8 mouse cellular contexts compared by ENCODE assay signal in genomic region chr10:18430973-18431372, GRCm38 (mm10).
A peak's percentile ranks its signal among the peaks of the same experiment; 100 is the strongest.
DNase-seq lines count a peak whose midpoint lies in the region; ATAC-seq and TF ChIP-seq lines count a peak whose summit lies in the region.

No protein-coding gene starts in this region.

- H3K27me3 ChIP-seq in spleen, adult 2 months (ENCODE audit: control insufficient read depth, insufficient read depth, low read length) = no peaks in the 10 kb centered on the region
- no peaks in the 10 kb centered on the region for H3K27me3 ChIP-seq in forebrain, embryonic 11.5 days (ENCODE audit: control insufficient read depth, insufficient read depth, low read length)
- H3K27me3 ChIP-seq in heart, embryonic 16.5 days (ENCODE audit: control insufficient read depth, insufficient read depth, low read length) = no peaks in the 10 kb centered on the region
- H3K27me3 ChIP-seq in liver, embryonic 14.5 days (ENCODE audit: control insufficient read depth, insufficient read depth, low read length) = no peaks in the 10 kb centered on the region
- H3K27me3 ChIP-seq in thymus, adult 2 months (ENCODE audit: control insufficient read depth, insufficient read depth, low read length) = no peaks in the 10 kb centered on the region

- peak; percentile 60 for ATAC-seq in forebrain, embryonic 11.5 days (replicated peaks; ENCODE audit: low FRiP score)
- ATAC-seq in heart, embryonic 16.5 days (replicated peaks; ENCODE audit: extremely low read depth, insufficient read depth, low FRiP score) = peak; percentile 94
- peak; percentile 35; the same call in 1 of the 2 replicates for ATAC-seq in liver, embryonic 14.5 days (ENCODE audit: insufficient read depth)

- DNase-seq in spleen, adult 2 months (ENCODE audit: low read depth in 1 of 2, low spot score in 2 of 2) = no peak
- DNase-seq in spleen, adult 18-20 months = no peak
- peak; percentile 67 for DNase-seq in forebrain, embryonic 11.5 days (ENCODE audit: low spot score)
- peak; percentile 85 for DNase-seq in kidney, postnatal 14 days
- no peak for DNase-seq in liver, embryonic 14.5 days (ENCODE audit: low read depth in 3 of 3, low spot score in 3 of 3)
- peak; percentile 60 for DNase-seq in neural tube, embryonic 10.5 days (ENCODE audit: extremely low spot score, low spot score)
- peak; percentile 49 for DNase-seq in thymus, adult 2 months

- H3K27ac ChIP-seq in spleen, adult 2 months (ENCODE audit: insufficient read depth, low read length) = no peak overlapping the region
- H3K27ac ChIP-seq in forebrain, embryonic 11.5 days (ENCODE audit: low read depth, low read length) = no peak overlapping the region
- peak overlapping the region; percentile 90 for H3K27ac ChIP-seq in heart, embryonic 16.5 days (ENCODE audit: low read length)
- H3K27ac ChIP-seq in liver, embryonic 14.5 days = no peak overlapping the region
- no peak overlapping the region for H3K27ac ChIP-seq in thymus, adult 2 months (ENCODE audit: control insufficient read depth, insufficient read depth, low read length)

- H3K9me3 ChIP-seq in forebrain, embryonic 11.5 days (ENCODE audit: control insufficient read depth, low read length) = no peaks in the 10 kb centered on the region
- H3K9me3 ChIP-seq in heart, embryonic 16.5 days (replicated peaks; ENCODE audit: control insufficient read depth, low read length) = peaks cover 6% of the 10 kb centered on the region
- H3K9me3 ChIP-seq in liver, embryonic 14.5 days (ENCODE audit: control insufficient read depth, low read length) = no peaks in the 10 kb centered on the region

- TF ChIP-seq EP300 in liver, embryonic 14.5 days (IDR thresholded peaks at IDR 0.05; ENCODE audit: low read depth) = no peak

- TF ChIP-seq CTCF in spleen, adult 2 months (IDR thresholded peaks at IDR 0.05; ENCODE audit: extremely low read depth, insufficient read depth, insufficient read length, insufficient replicate concordance) = no peak
- no peak for TF ChIP-seq CTCF in liver, embryonic 14.5 days (IDR thresholded peaks at IDR 0.05; ENCODE audit: low read depth)
- TF ChIP-seq CTCF in thymus, adult 2 months (IDR thresholded peaks at IDR 0.05; ENCODE audit: borderline replicate concordance, control insufficient read depth, extremely low read depth, insufficient read depth, low read length, poor library complexity) = no peak

- H3K4me2 ChIP-seq in forebrain, embryonic 11.5 days (ENCODE audit: low read depth, low read length, severe bottlenecking) = peak overlapping the region; percentile 48
- H3K4me2 ChIP-seq in heart, embryonic 16.5 days (ENCODE audit: low read depth, low read length) = peak overlapping the region; percentile 71
- peak overlapping the region; percentile 49 for H3K4me2 ChIP-seq in liver, embryonic 14.5 days (ENCODE audit: low read depth)

- no peaks in the 10 kb centered on the region for H3K36me3 ChIP-seq in spleen, adult 2 months (ENCODE audit: control insufficient read depth, insufficient read depth, low read length)
- no peaks in the 10 kb centered on the region; the same call in 1 of the 2 replicates for H3K36me3 ChIP-seq in forebrain, embryonic 11.5 days (ENCODE audit: control insufficient read depth, insufficient read depth, low read length)
- peaks cover 7% of the 10 kb centered on the region for H3K36me3 ChIP-seq in heart, embryonic 16.5 days (ENCODE audit: control insufficient read depth, insufficient read depth)
- no peaks in the 10 kb centered on the region for H3K36me3 ChIP-seq in liver, embryonic 14.5 days (replicated peaks; ENCODE audit: control insufficient read depth, insufficient read depth, low read depth)
- no peaks in the 10 kb centered on the region for H3K36me3 ChIP-seq in thymus, adult 2 months (ENCODE audit: control insufficient read depth, insufficient read depth, low read length)

- no peaks in the 10 kb centered on the region for H3K4me1 ChIP-seq in spleen, adult 2 months (ENCODE audit: control insufficient read depth, insufficient read depth, insufficient read length)
- H3K4me1 ChIP-seq in forebrain, embryonic 11.5 days (replicated peaks; ENCODE audit: control insufficient read depth, insufficient read depth, low read length) = peaks cover 6% of the 10 kb centered on the region; the same call in 1 of the 2 replicates
- peaks cover 34% of the 10 kb centered on the region for H3K4me1 ChIP-seq in heart, embryonic 16.5 days (ENCODE audit: control insufficient read depth, insufficient read depth, low read length)
- no peaks in the 10 kb centered on the region for H3K4me1 ChIP-seq in liver, embryonic 14.5 days (replicated peaks; ENCODE audit: control insufficient read depth in 2 of 2, insufficient read depth in 2 of 2, low read length in 1 of 2)
- peaks cover 6% of the 10 kb centered on the region for H3K4me1 ChIP-seq in thymus, adult 2 months (replicated peaks; ENCODE audit: control insufficient read depth, insufficient read depth, low read length)

- no peak for TF ChIP-seq POLR2A in spleen, adult 2 months (IDR thresholded peaks at IDR 0.05; ENCODE audit: low read depth, low read length)
- no peak for TF ChIP-seq POLR2A in thymus, adult 2 months (IDR thresholded peaks at IDR 0.05; ENCODE audit: control insufficient read depth, extremely low read depth, insufficient read depth, low read length, poor library complexity)

- WGBS in spleen, adult 2 months = 1% methylated on average over 18 of the region's 18 CpGs
- 12% methylated on average over 18 of the region's 18 CpGs for WGBS in forebrain, embryonic 11.5 days
- 1% methylated on average over 18 of the region's 18 CpGs for WGBS in heart, embryonic 16.5 days
- WGBS in liver, embryonic 14.5 days (ENCODE audit: insufficient replicate concordance) = under 1% methylated on average over 18 of the region's 18 CpGs
- WGBS in thymus, adult 2 months = under 1% methylated on average over 18 of the region's 18 CpGs

- H3K9ac ChIP-seq in forebrain, embryonic 11.5 days (ENCODE audit: low read length) = peak overlapping the region; percentile 47
- peak overlapping the region; percentile 77 for H3K9ac ChIP-seq in heart, embryonic 16.5 days (ENCODE audit: low read length)
- H3K9ac ChIP-seq in liver, embryonic 14.5 days (replicated peaks) = no peak overlapping the region

- H3K4me3 ChIP-seq in spleen, adult 2 months (ENCODE audit: extremely low read depth, insufficient read depth, insufficient read length) = peak overlapping the region; percentile 24
- peak overlapping the region; percentile 18 for H3K4me3 ChIP-seq in forebrain, embryonic 11.5 days (ENCODE audit: low read depth, low read length)
- peak overlapping the region; percentile 59 for H3K4me3 ChIP-seq in heart, embryonic 16.5 days (ENCODE audit: low read length)
- H3K4me3 ChIP-seq in liver, embryonic 14.5 days (ENCODE audit: insufficient read depth in 1 of 2, low read depth in 2 of 2, low read length in 2 of 2) = peak overlapping the region; percentile 22 to 43; a peak in 3 of 4 replicates
- H3K4me3 ChIP-seq in thymus, adult 2 months (ENCODE audit: control insufficient read depth, insufficient read depth, low read length) = peak overlapping the region; percentile 52

Comparison
In these comparisons a context has a peak if more than half of its experiments do, and no peak if none do; other contexts are left out.
1. DNase-seq: peak in forebrain, embryonic 11.5 days (single experiment), kidney, postnatal 14 days (single experiment), neural tube, embryonic 10.5 days (single experiment) and thymus, adult 2 months (single experiment); none in spleen, adult 2 months (0 of 2), spleen, adult 18-20 months (0 of 2) and liver, embryonic 14.5 days (0 of 3).
2. ATAC-seq: peak in every context shown above with its lines; median percentile 94 in heart, embryonic 16.5 days; 60 in forebrain, embryonic 11.5 days; 35 in liver, embryonic 14.5 days.
3. Peak in every context shown above with its lines, with median percentiles within 50 percentile points of each other: H3K4me3 ChIP-seq and H3K4me2 ChIP-seq.